Mouse (Mus musculus) small intestine, adult 2 months (tissue): ENCODE data around the gene Hoxa13. TPM values are rescaled to one million over a fixed set of nuclear protein-coding genes. Genes with fewer than 3 reads are reported as not detected.

Source experiments
- H3K27ac ChIP-seq: fragments of 200-500 bp; 2 replicates; pipeline ENCODE4 v1.5.1; 2012; ENCODE audit warnings: low read depth, low read length, control low read depth, inconsistent platforms; ENCODE audit not compliant: insufficient read depth
- H3K27me3 ChIP-seq: fragments of 200-500 bp; 2 replicates; pipeline ENCODE4 v1.6.1; 2012; ENCODE audit warnings: mild to moderate bottlenecking, moderate library complexity, low read length, inconsistent platforms; ENCODE audit not compliant: control insufficient read depth, insufficient read depth
- H3K36me3 ChIP-seq: fragments of 200-500 bp; 2 replicates; pipeline ENCODE4 v1.6.1; 2012; ENCODE audit warnings: mild to moderate bottlenecking, low read length, control low read depth, inconsistent platforms; ENCODE audit not compliant: control insufficient read depth, insufficient read depth
- H3K4me1 ChIP-seq: fragments of 200-500 bp; 2 replicates; pipeline ENCODE4 v1.6.1; 2012; ENCODE audit warnings: low read length, inconsistent platforms, mixed read lengths; ENCODE audit not compliant: control insufficient read depth, insufficient read depth, insufficient read length
- H3K4me3 ChIP-seq: fragments of 200-500 bp; 2 replicates; pipeline ENCODE4 v1.5.1; 2012; ENCODE audit warnings: low read depth, mild to moderate bottlenecking, control low read depth, inconsistent platforms, low read length, moderate library complexity
- CTCF ChIP-seq: fragments of 200-500 bp; IDR thresholded peaks from 2 replicates; pipeline ENCODE4 v1.5.1; 2012; ENCODE audit warnings: low read depth, mild to moderate bottlenecking, control low read depth, inconsistent platforms, low read length, moderate library complexity, mixed read lengths; ENCODE audit not compliant: insufficient replicate concordance, insufficient read length; ENCODE audit errors: extremely low read depth
- POLR2A ChIP-seq: fragments of 200-500 bp; IDR thresholded peaks from 2 replicates; pipeline ENCODE4 v1.6.1; 2012; ENCODE audit warnings: low read depth, mild to moderate bottlenecking, control low read depth, inconsistent platforms, low read length, moderate library complexity
- WGBS: fragments of 180-500 bp; shearing (Covaris S2); methylation state at CpG from one replicate; pipeline ENCODE4 v1.1.7; 2018; 5-methylcytosine and 5-hydroxymethylcytosine counted together
- polyA plus RNA-seq: library from polyadenylated mRNA; depleted of rRNA; stranded (reverse); fragments of >200 nt; gene quantifications from 2 replicates; pipeline ENCODE4 v1.2.3, GENCODE M21; 2012

Hoxa13 gene
- polyA plus RNA-seq, 1 experiment: not detected

DNA sequence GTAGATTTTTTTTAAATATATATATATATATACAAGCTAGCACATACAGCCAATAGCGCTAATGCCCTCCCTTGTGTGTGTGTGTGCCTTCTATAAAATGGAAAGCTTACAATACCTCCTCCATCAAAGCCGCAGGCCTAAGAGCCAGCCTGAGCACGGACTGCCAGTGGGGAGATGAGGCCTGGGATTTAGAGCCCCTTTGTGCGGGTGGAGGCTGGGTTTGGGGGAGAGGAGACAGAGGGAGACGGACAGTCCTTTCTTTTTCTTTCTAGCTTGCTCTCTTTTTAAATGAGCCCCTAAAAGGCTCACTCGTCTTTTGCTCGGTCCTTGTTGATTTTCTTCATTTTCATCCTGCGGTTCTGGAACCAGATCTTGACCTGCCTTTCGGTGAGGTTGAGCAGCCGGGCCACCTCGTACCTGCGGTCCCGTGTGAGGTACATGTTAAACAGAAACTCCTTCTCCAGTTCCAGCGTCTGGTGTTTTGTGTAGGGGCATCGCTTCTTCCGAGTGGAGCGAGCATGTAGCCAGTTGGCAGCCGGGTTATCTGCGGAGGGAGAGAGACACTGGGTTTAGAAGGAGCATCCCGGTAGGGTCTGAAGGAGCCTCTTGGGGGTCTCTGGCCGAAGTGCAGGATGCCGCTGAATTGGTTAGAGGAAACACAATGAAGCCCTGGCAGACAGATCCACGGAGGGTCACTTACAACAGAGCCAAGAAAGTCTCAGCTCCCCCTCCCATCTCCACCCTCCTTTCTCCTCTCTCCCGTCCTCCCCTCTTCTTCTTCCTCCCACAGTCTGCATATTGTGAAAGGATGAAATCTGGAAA is 36.5 kb downstream of the Hoxa13 start:
- no peak overlapping the region for H3K27ac ChIP-seq
- H3K27me3 ChIP-seq: peaks cover 84% of the 10 kb centered on the region
- no peak overlapping the region for H3K4me3 ChIP-seq

GRCm38 (mm10) chr6:52222729-52223128 is 38.0 kb downstream of the Hoxa13 start:
- Histone ChIP-seq H3K4me1 (peaks cover 9% of the 10 kb centered on the region), H3K27me3 (peaks cover 87% of the 10 kb centered on the region), H3K4me3 (no peak overlapping the region), H3K27ac (no peak overlapping the region), H3K36me3 (no peaks in the 10 kb centered on the region)
- 38% methylated on average over 13 of the region's 13 CpGs for WGBS
- TF ChIP-seq POLR2A: no peak
- no peak for TF ChIP-seq CTCF

More for the DNA sequence above, 36.5 kb downstream of the Hoxa13 start:
- no peaks in the 10 kb centered on the region for H3K36me3 ChIP-seq
- 13% methylated on average over 24 of the region's 24 CpGs for WGBS
- TF ChIP-seq POLR2A: no peak
- TF ChIP-seq CTCF: no peak
- peaks cover 9% of the 10 kb centered on the region for H3K4me1 ChIP-seq

- H3K4me1 ChIP-seq: peaks cover 11% of the 10 kb centered on the region
- peaks cover 87% of the 10 kb centered on the region for H3K27me3 ChIP-seq
- H3K4me3 ChIP-seq: peak overlapping the region; percentile 69
- no peaks in the 10 kb centered on the region for H3K36me3 ChIP-seq
- H3K27ac ChIP-seq: no peak overlapping the region
- no peak for TF ChIP-seq CTCF
- no peak for TF ChIP-seq POLR2A
- WGBS: 21% methylated on average over 21 of the region's 21 CpGs
Observed at GRCm38 (mm10) chr6:52221993-52222685, 38.5 kb downstream of the Hoxa13 start.

DNA sequence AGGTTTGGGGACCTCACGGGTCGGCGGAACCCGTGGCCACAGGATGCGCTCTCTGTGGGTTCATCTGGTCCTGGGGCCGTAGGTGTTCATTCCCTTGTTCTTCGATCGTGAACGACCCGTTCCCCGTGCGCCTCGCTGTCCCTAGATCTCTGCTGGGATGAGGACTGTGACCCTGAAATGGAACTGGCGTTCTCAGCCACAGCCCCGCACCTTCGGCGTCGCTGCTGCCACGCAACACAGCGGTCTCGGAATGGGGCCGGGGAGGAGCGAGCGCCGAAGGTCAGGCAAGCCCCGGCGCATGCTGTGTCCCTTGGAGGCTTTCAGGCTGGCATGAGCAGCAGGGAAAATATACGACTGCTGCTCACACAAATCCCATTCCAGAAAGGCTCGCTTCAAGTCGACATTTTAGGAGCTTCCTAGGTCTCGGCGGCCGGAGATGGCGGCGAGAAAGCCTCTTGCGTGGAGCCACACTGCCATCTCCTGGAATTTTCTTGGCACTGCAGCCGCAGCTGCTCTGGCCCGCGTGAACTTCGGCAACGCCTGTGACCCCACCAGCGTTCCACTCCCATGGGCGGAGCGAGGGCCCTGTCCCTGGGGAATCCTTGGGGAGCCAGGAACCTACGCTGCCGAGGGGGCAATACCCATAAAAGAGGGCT is 39.2 kb downstream of the Hoxa13 start, which contains the start of gene Hoxa7:
TSS of gene Hoxa7 (minus strand) at position 518 of the 656 bp plus-strand sequence.
- TF ChIP-seq CTCF: peak; percentile 99
- TF ChIP-seq POLR2A: no peak
- peaks cover 85% of the 10 kb centered on the region for H3K27me3 ChIP-seq
- H3K4me1 ChIP-seq: peaks cover 11% of the 10 kb centered on the region
- 2% methylated on average over 46 of the region's 46 CpGs for WGBS
- H3K4me3 ChIP-seq: peak within 1 kb of the TSS; percentile 69
- no peak within 1 kb of the TSS for H3K27ac ChIP-seq
- no peaks in the 10 kb centered on the region for H3K36me3 ChIP-seq

DNA sequence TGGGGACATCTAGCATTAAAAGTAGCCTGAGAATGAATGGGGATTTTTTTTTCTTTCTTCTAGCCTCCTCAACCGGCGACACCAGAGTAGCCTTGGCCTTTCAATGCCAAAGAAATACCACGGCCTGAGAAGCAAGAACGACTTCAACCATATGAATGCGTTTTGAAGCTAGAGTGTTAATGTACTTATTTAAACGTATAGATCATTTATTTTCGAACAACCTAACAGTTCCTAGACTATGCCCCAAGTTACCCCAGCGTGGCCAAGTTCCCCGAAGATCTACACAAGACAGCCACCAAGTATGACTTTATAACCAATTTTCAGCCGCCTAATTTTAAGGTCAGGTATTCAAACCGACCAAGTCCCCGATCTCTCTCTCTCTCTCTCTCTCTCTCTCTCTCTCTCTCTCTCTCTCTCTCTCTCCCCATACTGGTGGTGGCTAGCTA is 39.8 kb downstream of the Hoxa13 start:
- Histone ChIP-seq H3K27me3 (peaks cover 85% of the 10 kb centered on the region), H3K4me3 (peak overlapping the region; percentile 69), H3K4me1 (peaks cover 9% of the 10 kb centered on the region), H3K27ac (no peak overlapping the region), H3K36me3 (no peaks in the 10 kb centered on the region)
- TF ChIP-seq POLR2A: no peak
- TF ChIP-seq CTCF: no peak
- 25% methylated on average over 12 of the region's 12 CpGs for WGBS

- no peak overlapping the region for H3K27ac ChIP-seq
Observed at GRCm38 (mm10) chr6:52220003-52220864, 40.4 kb downstream of the Hoxa13 start.

More at GRCm38 (mm10) chr6:52220003-52220864, 40.4 kb downstream of the Hoxa13 start:
- H3K4me1 ChIP-seq: peaks cover 7% of the 10 kb centered on the region
- WGBS: 46% methylated on average over 32 of the region's 32 CpGs
- TF ChIP-seq CTCF (no peak), POLR2A (no peak)
- H3K27me3 ChIP-seq: peaks cover 84% of the 10 kb centered on the region
- H3K36me3 ChIP-seq: no peaks in the 10 kb centered on the region
- no peak overlapping the region for H3K4me3 ChIP-seq
